Mouse (Mus musculus): ENCODE measurements around the gene Ntm. TPM values are rescaled to one million over a fixed set of nuclear protein-coding genes. Genes with fewer than 3 reads are reported as not detected.

Gene Ntm
- polyA plus RNA-seq, 1 experiment from 2014 or later: 20.7 TPM

DNA sequence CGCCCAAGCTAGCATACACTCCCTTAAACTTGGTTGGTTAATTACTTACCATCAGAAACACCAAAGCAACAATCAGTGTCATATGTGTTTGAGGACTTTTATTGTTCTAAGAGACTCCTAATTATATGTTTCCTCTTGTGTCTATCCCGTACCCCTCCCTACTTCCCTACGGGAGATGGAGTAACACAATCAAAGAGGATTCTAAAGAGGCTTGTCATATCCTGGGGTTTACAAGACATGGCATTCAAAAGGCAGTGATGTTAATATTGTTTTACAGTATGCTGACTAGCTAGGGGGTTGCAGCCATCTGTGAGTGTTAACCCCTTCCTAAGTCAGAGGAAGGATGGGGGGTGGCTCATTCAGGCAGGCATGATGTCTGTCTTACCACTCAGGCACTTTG is 715.1 kb downstream of the Ntm start:
- 64% methylated on average over 3 of the region's 3 CpGs for WGBS
- no peaks in the 10 kb centered on the region for H3K27me3 ChIP-seq (ENCODE audit: insufficient read depth, poor library complexity, severe bottlenecking)
- H3K27ac ChIP-seq: no peak overlapping the region
- no peaks in the 10 kb centered on the region for H3K36me3 ChIP-seq
- no peak for DNase-seq (ENCODE audit: low spot score)
- H3K4me1 ChIP-seq: no peaks in the 10 kb centered on the region
- no peak overlapping the region for H3K4me3 ChIP-seq
- H3K9me3 ChIP-seq: no peaks in the 10 kb centered on the region

DNA sequence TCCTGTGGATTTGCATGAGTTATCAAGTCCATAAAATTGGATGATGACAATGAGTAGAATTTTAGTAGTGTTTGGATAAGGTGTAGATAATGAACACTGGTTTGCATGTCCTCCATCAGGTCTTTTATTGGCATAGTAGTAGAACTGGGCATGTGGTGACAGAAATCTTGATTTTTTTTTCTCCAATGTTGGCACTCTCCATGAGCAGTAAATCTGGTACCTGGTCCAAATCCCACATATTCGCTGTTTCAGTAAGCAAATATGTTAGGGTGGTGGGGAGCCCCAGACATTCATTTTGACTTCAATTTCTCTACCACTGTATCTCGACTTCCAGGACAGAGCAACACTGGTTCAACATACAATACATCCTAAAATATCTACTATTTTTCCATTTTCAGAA is 718.9 kb downstream of the Ntm start:
- DNase-seq (ENCODE audit: low spot score): no peak
- no peaks in the 10 kb centered on the region for H3K36me3 ChIP-seq
- H3K9me3 ChIP-seq: no peaks in the 10 kb centered on the region
- WGBS: 78% methylated on average over 2 of the region's 2 CpGs
- no peaks in the 10 kb centered on the region for H3K27me3 ChIP-seq (ENCODE audit: insufficient read depth, poor library complexity, severe bottlenecking)
- no peaks in the 10 kb centered on the region for H3K4me1 ChIP-seq
- no peak overlapping the region for H3K27ac ChIP-seq
- H3K4me3 ChIP-seq: no peak overlapping the region

GRCm38 (mm10) chr9:29242497-29243422 is 720.2 kb downstream of the Ntm start:
- WGBS: 79% methylated on average over 8 of the region's 8 CpGs
- no peaks in the 10 kb centered on the region for H3K27me3 ChIP-seq (ENCODE audit: insufficient read depth, poor library complexity, severe bottlenecking)
- H3K4me1 ChIP-seq: no peaks in the 10 kb centered on the region
- DNase-seq (ENCODE audit: low spot score): no peak
- no peaks in the 10 kb centered on the region for H3K36me3 ChIP-seq
- H3K9me3 ChIP-seq: no peaks in the 10 kb centered on the region
- H3K4me3 ChIP-seq: no peak overlapping the region
- no peak overlapping the region for H3K27ac ChIP-seq

DNA sequence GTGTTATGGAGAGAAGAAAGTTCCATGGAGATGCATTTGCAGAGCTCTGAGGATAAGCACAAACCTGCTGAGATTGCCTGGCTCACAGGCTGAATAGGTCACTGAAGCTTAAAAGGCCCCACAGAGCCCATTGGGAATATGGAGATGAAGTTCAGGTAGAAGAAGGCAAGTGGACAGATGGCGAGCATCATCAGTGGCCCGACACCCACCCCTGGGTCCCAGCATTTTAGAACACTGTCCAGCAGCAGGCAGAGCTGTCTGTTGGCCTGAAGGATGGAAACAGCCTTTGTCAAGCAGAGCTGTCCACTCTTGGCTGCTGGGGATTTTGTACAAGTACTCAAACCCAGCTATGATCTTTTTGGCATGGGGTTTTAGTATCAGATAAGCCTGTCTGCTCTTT is 722.1 kb downstream of the Ntm start:
- H3K4me3 ChIP-seq: no peak overlapping the region
- H3K9me3 ChIP-seq: no peaks in the 10 kb centered on the region
- H3K4me1 ChIP-seq: no peaks in the 10 kb centered on the region
- H3K36me3 ChIP-seq: no peaks in the 10 kb centered on the region
- DNase-seq (ENCODE audit: low spot score): no peak
- H3K27ac ChIP-seq: no peak overlapping the region
- H3K27me3 ChIP-seq (ENCODE audit: insufficient read depth, poor library complexity, severe bottlenecking): no peaks in the 10 kb centered on the region
- 90% methylated on average over 2 of the region's 2 CpGs for WGBS

- Histone ChIP-seq H3K4me3 (no peak overlapping the region), H3K4me1 (no peaks in the 10 kb centered on the region), H3K9me3 (no peaks in the 10 kb centered on the region), H3K27ac (no peak overlapping the region), H3K36me3 (no peaks in the 10 kb centered on the region), H3K27me3 (ENCODE audit: insufficient read depth, poor library complexity, severe bottlenecking) (no peaks in the 10 kb centered on the region)
- 89% methylated on average over 3 of the region's 3 CpGs for WGBS
- DNase-seq (ENCODE audit: low spot score): no peak
These were observed 724.0 kb downstream of the Ntm start for GRCm38 (mm10) chr9:29238973-29239372.

DNA sequence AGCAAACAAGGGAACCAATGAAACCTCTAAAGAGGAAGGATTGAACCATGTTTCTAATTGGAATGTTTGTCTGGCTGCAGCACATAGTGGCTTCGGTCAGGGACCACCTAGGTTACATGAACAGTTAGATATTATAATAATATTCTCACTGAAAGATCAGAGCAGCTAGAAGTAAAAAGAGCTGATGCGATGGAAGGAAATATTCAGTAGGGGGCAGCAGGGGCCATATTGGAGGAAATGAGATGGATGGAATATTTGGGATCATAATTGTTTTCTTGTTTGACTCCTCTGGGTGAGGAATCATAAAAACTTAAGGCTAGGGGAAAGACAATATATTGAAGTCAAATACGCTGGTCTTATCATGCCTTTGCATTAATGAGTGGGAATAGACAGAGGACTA is 726.2 kb downstream of the Ntm start:
- 80% methylated on average over 3 of the region's 3 CpGs for WGBS
- Histone ChIP-seq H3K27ac (no peak overlapping the region), H3K27me3 (ENCODE audit: insufficient read depth, poor library complexity, severe bottlenecking) (no peaks in the 10 kb centered on the region), H3K4me3 (no peak overlapping the region), H3K36me3 (no peaks in the 10 kb centered on the region), H3K4me1 (no peaks in the 10 kb centered on the region), H3K9me3 (no peaks in the 10 kb centered on the region)
- no peak for DNase-seq (ENCODE audit: low spot score)

DNA sequence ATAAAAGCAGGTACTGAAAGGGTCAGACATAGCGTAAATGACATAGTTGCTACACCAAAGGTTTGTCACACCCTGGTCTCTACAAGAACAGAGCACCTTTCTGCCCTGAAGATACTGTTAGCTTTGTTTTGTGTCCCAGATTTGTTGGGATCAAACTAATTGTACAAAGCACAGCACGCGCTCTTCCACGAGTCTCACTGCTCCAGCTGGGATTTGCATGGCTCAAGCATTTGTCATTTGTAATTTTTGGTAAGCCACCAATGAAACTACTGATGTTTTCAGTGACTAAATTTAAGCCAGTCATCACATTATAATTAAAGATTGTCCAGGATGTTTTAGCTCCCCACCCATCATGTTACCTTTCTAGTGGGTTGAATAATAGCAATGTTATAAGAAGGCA is 735.2 kb downstream of the Ntm start:
- Histone ChIP-seq H3K27ac (no peak overlapping the region), H3K27me3 (ENCODE audit: insufficient read depth, poor library complexity, severe bottlenecking) (no peaks in the 10 kb centered on the region), H3K36me3 (no peaks in the 10 kb centered on the region), H3K4me3 (no peak overlapping the region), H3K4me1 (no peaks in the 10 kb centered on the region), H3K9me3 (no peaks in the 10 kb centered on the region)
- WGBS: 89% methylated on average over 4 of the region's 4 CpGs
- DNase-seq (ENCODE audit: low spot score): no peak

DNA sequence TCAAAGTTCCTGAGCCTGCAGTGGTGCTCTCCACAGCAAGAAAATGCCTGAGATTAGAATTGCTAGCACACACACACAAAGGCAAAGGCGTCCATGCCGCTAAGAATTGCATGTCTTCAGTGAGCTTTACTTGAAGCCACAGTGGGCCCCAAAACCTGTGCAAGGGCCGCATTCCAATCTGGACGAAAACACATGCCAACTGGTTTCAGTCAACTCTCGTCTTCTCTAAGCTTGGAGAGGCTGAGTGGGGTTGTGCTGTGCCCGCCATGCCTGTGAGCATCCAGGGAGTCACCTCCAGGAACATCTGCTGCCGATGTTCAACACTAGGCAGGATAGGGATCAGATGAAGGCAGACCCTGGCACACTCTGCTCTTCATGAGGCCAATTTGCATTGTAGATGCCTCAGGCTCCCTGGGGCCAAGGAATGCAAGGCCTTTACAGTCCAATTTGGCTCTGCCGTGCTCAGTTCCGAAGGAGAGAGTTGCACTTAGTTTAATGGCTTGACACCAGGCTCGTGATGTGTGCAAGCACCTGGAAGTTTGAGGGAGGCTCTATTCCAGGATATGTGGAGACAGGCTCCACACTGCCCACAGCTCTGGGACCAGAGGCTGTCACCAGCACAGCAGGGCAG is 739.9 kb downstream of the Ntm start:
- H3K27me3 ChIP-seq (ENCODE audit: insufficient read depth, poor library complexity, severe bottlenecking): no peaks in the 10 kb centered on the region
- no peak overlapping the region for H3K4me3 ChIP-seq
- no peak overlapping the region for H3K27ac ChIP-seq
- H3K4me1 ChIP-seq: no peaks in the 10 kb centered on the region
- DNase-seq (ENCODE audit: low spot score): no peak
- 64% methylated on average over 10 of the region's 10 CpGs for WGBS
- H3K9me3 ChIP-seq: no peaks in the 10 kb centered on the region
- H3K36me3 ChIP-seq: no peaks in the 10 kb centered on the region

GRCm38 (mm10) chr9:29220941-29221615 is 741.9 kb downstream of the Ntm start:
- no peak for DNase-seq (ENCODE audit: low spot score)
- H3K27me3 ChIP-seq (ENCODE audit: insufficient read depth, poor library complexity, severe bottlenecking): no peaks in the 10 kb centered on the region
- no peak overlapping the region for H3K27ac ChIP-seq
- H3K36me3 ChIP-seq: no peaks in the 10 kb centered on the region
- H3K4me3 ChIP-seq: no peak overlapping the region
- H3K4me1 ChIP-seq: no peaks in the 10 kb centered on the region
- 28% methylated on average over 5 of the region's 5 CpGs for WGBS
- no peaks in the 10 kb centered on the region for H3K9me3 ChIP-seq

- Histone ChIP-seq H3K4me3 (no peak overlapping the region), H3K4me1 (no peaks in the 10 kb centered on the region), H3K9me3 (no peaks in the 10 kb centered on the region), H3K27ac (no peak overlapping the region), H3K36me3 (no peaks in the 10 kb centered on the region), H3K27me3 (ENCODE audit: insufficient read depth, poor library complexity, severe bottlenecking) (no peaks in the 10 kb centered on the region)
- WGBS: 46% methylated on average over 11 of the region's 11 CpGs
- DNase-seq (ENCODE audit: low spot score): no peak
These were observed 742.4 kb downstream of the Ntm start for GRCm38 (mm10) chr9:29220493-29220892.

DNA sequence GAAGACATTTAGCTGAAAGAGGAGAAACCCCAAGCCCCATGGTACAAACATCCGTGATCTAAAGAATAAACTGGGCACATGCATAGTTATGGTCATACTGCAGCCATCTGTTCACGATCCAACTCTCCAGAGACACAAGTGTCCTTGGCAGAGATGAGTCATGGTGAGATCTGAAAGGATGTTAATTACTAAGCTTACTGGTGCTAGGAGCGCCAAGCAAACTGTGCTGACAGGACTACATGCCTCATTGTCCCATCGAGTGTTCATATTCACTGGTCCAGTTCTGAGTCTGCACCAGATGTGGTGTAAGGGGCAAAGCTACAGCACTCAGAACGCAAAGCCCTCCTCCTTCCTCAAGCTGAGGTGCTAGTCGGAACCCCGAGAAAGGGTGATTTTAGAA is 745.0 kb downstream of the Ntm start:
- WGBS: 87% methylated on average over 7 of the region's 7 CpGs
- Histone ChIP-seq H3K9me3 (no peaks in the 10 kb centered on the region), H3K4me3 (no peak overlapping the region), H3K27me3 (ENCODE audit: insufficient read depth, poor library complexity, severe bottlenecking) (no peaks in the 10 kb centered on the region), H3K36me3 (no peaks in the 10 kb centered on the region), H3K27ac (no peak overlapping the region), H3K4me1 (no peaks in the 10 kb centered on the region)
- DNase-seq (ENCODE audit: low spot score): no peak

- H3K36me3 ChIP-seq: no peaks in the 10 kb centered on the region
- H3K27me3 ChIP-seq (ENCODE audit: insufficient read depth, poor library complexity, severe bottlenecking): no peaks in the 10 kb centered on the region
- no peaks in the 10 kb centered on the region for H3K9me3 ChIP-seq
- WGBS: 85% methylated on average over 8 of the region's 8 CpGs
- H3K27ac ChIP-seq: no peak overlapping the region
- no peak overlapping the region for H3K4me3 ChIP-seq
- DNase-seq (ENCODE audit: low spot score): no peak
- no peaks in the 10 kb centered on the region for H3K4me1 ChIP-seq
These were observed 746.4 kb downstream of the Ntm start for GRCm38 (mm10) chr9:29216528-29216927.

DNA sequence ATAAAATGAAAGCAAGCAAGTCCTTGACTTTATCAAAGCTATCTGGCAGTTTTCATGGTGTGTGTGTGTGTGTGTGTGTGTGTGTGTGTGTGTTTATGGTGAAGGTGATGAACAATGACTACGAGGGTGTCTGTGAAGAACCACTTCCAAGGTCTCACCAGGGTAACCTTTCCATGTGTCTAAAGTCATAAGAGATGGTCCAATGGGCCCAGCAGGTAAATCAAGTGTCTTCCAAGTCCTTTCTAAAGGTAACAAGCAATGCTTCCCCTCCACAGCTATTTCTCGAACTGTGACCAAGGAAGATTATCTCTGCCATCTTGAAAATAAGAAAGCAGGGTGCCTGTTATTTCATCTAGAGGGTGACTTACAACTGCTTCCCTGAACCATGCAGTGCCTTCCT is 747.1 kb downstream of the Ntm start:
- 85% methylated on average over 2 of the region's 2 CpGs for WGBS
- H3K4me3 ChIP-seq: no peak overlapping the region
- no peaks in the 10 kb centered on the region for H3K36me3 ChIP-seq
- no peak for DNase-seq (ENCODE audit: low spot score)
- no peaks in the 10 kb centered on the region for H3K27me3 ChIP-seq (ENCODE audit: insufficient read depth, poor library complexity, severe bottlenecking)
- no peak overlapping the region for H3K27ac ChIP-seq
- no peaks in the 10 kb centered on the region for H3K4me1 ChIP-seq
- H3K9me3 ChIP-seq: no peaks in the 10 kb centered on the region

All from heart, embryonic 10.5 days (tissue).